12 mouse cellular contexts compared by ENCODE assay signal in genomic region chr5:148990891-148991311, GRCm38 (mm10). TPM values are rescaled to one million over a fixed set of nuclear protein-coding genes. Genes with fewer than 3 reads are reported as not detected.
A peak's percentile ranks its signal among the peaks of the same experiment; 100 is the strongest.
DNase-seq lines count a peak whose midpoint lies in the region; ATAC-seq and TF ChIP-seq lines count a peak whose summit lies in the region.
"Had no signal": no experiment of that assay in that cellular context is flagged by ENCODE, and none has a peak within 500 bp of the region (broad histone marks: within the 10 kb centered on the region; RNA-seq: fewer than 3 reads in every experiment).

No protein-coding gene starts in this region.

- 71% methylated on average over 12 of the region's 12 CpGs for WGBS in liver, embryonic 12.5 days (ENCODE audit: insufficient replicate concordance)

- DNase-seq in layer of hippocampus, adult 2 months (ENCODE audit: low spot score in 2 of 2) = no peak
- DNase-seq in layer of hippocampus, postnatal 25 days (ENCODE audit: extremely low spot score in 1 of 2, low spot score in 1 of 2) = no peak
- peak; percentile 75 for DNase-seq in adrenal gland, postnatal 25 days
- DNase-seq in kidney, adult 8-10 months = peak; percentile 78 to 85
- DNase-seq in urinary bladder, adult 2 months (ENCODE audit: low spot score) = no peak
- DNase-seq in thymus, postnatal 25 days = no peak
- no peak for DNase-seq in spleen, postnatal 36 days (ENCODE audit: low spot score in 2 of 2)
- DNase-seq: lung, postnatal 14 days; thymus, postnatal 4 days had no signal

- H3K36me3 ChIP-seq in liver, embryonic 12.5 days = peaks cover 8% of the 10 kb centered on the region

- no peak for TF ChIP-seq CTCF in layer of hippocampus, adult 2 months (conservative IDR thresholded peaks at IDR 0.05)

- no peak overlapping the region for H3K4me3 ChIP-seq in layer of hippocampus, adult 2 months
- H3K4me3 ChIP-seq in liver, embryonic 12.5 days = no peak overlapping the region

- peaks cover 29% of the 10 kb centered on the region for H3K4me1 ChIP-seq in liver, embryonic 12.5 days

- ATAC-seq in liver, embryonic 12.5 days = no peak

- no peak overlapping the region for H3K9ac ChIP-seq in liver, embryonic 12.5 days

- no peaks in the 10 kb centered on the region for H3K27me3 ChIP-seq in liver, embryonic 12.5 days (replicated peaks)
- H3K27me3 ChIP-seq: CH12.LX had no signal

- H3K27ac ChIP-seq in layer of hippocampus, adult 2 months = peak overlapping the region; percentile 28; the same call in 1 of the 2 replicates
- 0 out of 2 replicates have a peak overlapping the region, but pooled peaks have one; percentile 13 for H3K27ac ChIP-seq in liver, embryonic 12.5 days

- peaks cover 14% of the 10 kb centered on the region for H3K9me3 ChIP-seq in liver, embryonic 12.5 days (replicated peaks)

- H3K4me2 ChIP-seq in liver, embryonic 12.5 days = no peak overlapping the region

RNA-seq across cellular contexts. Expression of gene Gm42791, which starts 4.0 kb away (rescaled TPM):
- 10 to 100 TPM; 25.2 to 25.8 TPM for total RNA-seq in layer of hippocampus, adult 2 months (2021)
- total RNA-seq in layer of hippocampus, postnatal 25 days (2021) = 10 to 100 TPM; 18.9 to 21.1 TPM
- total RNA-seq in adrenal gland, postnatal 25 days (2021) = 6.7 and 7.4 TPM in 2 replicates
- 0.51 and 1.7 TPM in 2 replicates for polyA plus RNA-seq in liver, embryonic 12.5 days (2016; fragmentation: Nextera tagmentation; extraction: Ambion mirVana)
- polyA plus RNA-seq in urinary bladder, adult 2 months (2012; rRNA removed) = not detected in 2 replicates
- polyA plus RNA-seq: cortical plate, adult 2 months had no signal

Comparison
In these comparisons a context has a peak if more than half of its experiments do, and no peak if none do; other contexts are left out.
1. DNase-seq: peak in adrenal gland, postnatal 25 days (single experiment) and kidney, adult 8-10 months (2 of 2); none in layer of hippocampus, adult 2 months (0 of 2), layer of hippocampus, postnatal 25 days (0 of 2), urinary bladder, adult 2 months (single experiment), thymus, postnatal 25 days (single experiment) and spleen, postnatal 36 days (0 of 2).